Comparison of ENCODE assay signal across 11 mouse cellular contexts in the genomic region with DNA sequence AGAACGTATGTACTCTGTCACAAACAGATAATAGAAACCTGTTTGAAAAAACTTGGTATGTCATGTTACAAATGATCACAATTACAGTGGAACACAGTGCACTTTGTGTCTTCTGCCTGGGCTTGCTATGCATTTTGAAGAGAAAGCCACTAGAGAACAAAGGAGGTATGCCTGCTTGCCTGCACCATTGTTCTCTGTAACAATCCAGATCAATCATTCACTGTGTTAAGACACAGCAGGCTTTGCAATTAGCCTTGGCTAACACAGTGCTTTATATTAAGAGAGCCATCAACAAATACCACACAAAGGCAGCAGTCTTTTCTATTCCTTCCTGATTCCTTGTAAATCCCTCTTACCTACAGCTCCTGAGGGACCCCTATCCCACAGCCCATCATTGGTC.
DNase-seq lines count a peak whose midpoint lies in the region; ATAC-seq lines count a peak whose summit lies in the region.
"Had no signal": no experiment of that assay in that cellular context is flagged by ENCODE, and none has a peak within 500 bp of the region (broad histone marks: within the 10 kb centered on the region; RNA-seq: fewer than 3 reads in every experiment).

No protein-coding gene starts in this region.

- WGBS in forebrain, embryonic 13.5 days = 0% methylated on average over 1 of the region's 1 CpGs
- WGBS in midbrain, embryonic 12.5 days = 7% methylated on average over 1 of the region's 1 CpGs

- H3K4me1 ChIP-seq in forebrain, embryonic 13.5 days = peaks cover 14% of the 10 kb centered on the region
- H3K4me1 ChIP-seq in midbrain, embryonic 12.5 days = peaks cover 12% of the 10 kb centered on the region
- H3K4me1 ChIP-seq: liver, embryonic 15.5 days had no signal

- H3K27me3 ChIP-seq in forebrain, embryonic 13.5 days = no peaks in the 10 kb centered on the region
- H3K27me3 ChIP-seq in midbrain, embryonic 12.5 days = peaks cover 10% of the 10 kb centered on the region; the same call in 1 of the 2 replicates
- H3K27me3 ChIP-seq: liver, embryonic 15.5 days had no signal

- intact Hi-C loops in left cerebral cortex, postnatal 14 days (cut with DNase I) = no loop called here

- H3K9me3 ChIP-seq in forebrain, embryonic 13.5 days (replicated peaks) = no peaks in the 10 kb centered on the region
- no peaks in the 10 kb centered on the region for H3K9me3 ChIP-seq in midbrain, embryonic 12.5 days
- H3K9me3 ChIP-seq: liver, embryonic 15.5 days had no signal

- H3K9ac ChIP-seq in forebrain, embryonic 13.5 days = no peak overlapping the region
- H3K9ac ChIP-seq in midbrain, embryonic 12.5 days (replicated peaks) = no peak overlapping the region
- H3K9ac ChIP-seq: liver, embryonic 15.5 days had no signal

- H3K36me3 ChIP-seq in forebrain, embryonic 13.5 days (ENCODE audit: poor library complexity, severe bottlenecking) = no peaks in the 10 kb centered on the region
- H3K36me3 ChIP-seq in midbrain, embryonic 12.5 days = no peaks in the 10 kb centered on the region
- H3K36me3 ChIP-seq: liver, embryonic 15.5 days had no signal

- no peak overlapping the region for H3K4me2 ChIP-seq in forebrain, embryonic 13.5 days
- H3K4me2 ChIP-seq in midbrain, embryonic 12.5 days (replicated peaks) = no peak overlapping the region
- H3K4me2 ChIP-seq: liver, embryonic 15.5 days had no signal

- H3K27ac ChIP-seq in forebrain, embryonic 13.5 days = peak overlapping the region; percentile 14; the same call in 1 of the 2 replicates
- 0 out of 2 replicates have a peak overlapping the region, but pooled peaks have one; percentile 30 for H3K27ac ChIP-seq in midbrain, embryonic 12.5 days (replicated peaks)
- H3K27ac ChIP-seq: left cerebral cortex, adult 2 months; liver, embryonic 15.5 days had no signal

- peak; percentile 94 for ATAC-seq in forebrain, embryonic 13.5 days
- peak; percentile 81 for ATAC-seq in midbrain, embryonic 12.5 days (ENCODE audit: low FRiP score, low read depth)

- no peak overlapping the region for H3K4me3 ChIP-seq in forebrain, embryonic 13.5 days
- H3K4me3 ChIP-seq in midbrain, embryonic 12.5 days = no peak overlapping the region
- H3K4me3 ChIP-seq: left cerebral cortex, adult 2 months; liver, embryonic 15.5 days had no signal

- peak; percentile 2 for DNase-seq in cerebellum, adult 9-11 months
- no peak for DNase-seq in cerebellum, postnatal 36 days
- DNase-seq in ES-CJ7 (ENCODE audit: low read depth, low spot score) = peak; percentile 83
- DNase-seq in heart, adult 8-10 months (ENCODE audit: low spot score) = no peak
- no peak for DNase-seq in ovary, postnatal 36 days (ENCODE audit: low spot score)
- no peak for DNase-seq in left cerebral cortex, postnatal 14 days (ENCODE audit: low spot score in 2 of 2)
- DNase-seq: gastrocnemius, postnatal 36 days had no signal

Comparison
In these comparisons a context has a peak if more than half of its experiments do, and no peak if none do; other contexts are left out.
1. DNase-seq: peak in cerebellum, adult 9-11 months (single experiment) and ES-CJ7 (single experiment); none in cerebellum, postnatal 36 days (0 of 2), heart, adult 8-10 months (single experiment), ovary, postnatal 36 days (single experiment) and left cerebral cortex, postnatal 14 days (0 of 2).